Mouse (Mus musculus): Measurements from ENCODE around the gene Arhgap9. TPM values are rescaled to one million over a fixed set of nuclear protein-coding genes. Genes with fewer than 3 reads are reported as not detected.
A peak's percentile ranks its signal among the peaks of the same experiment; 100 is the strongest.
"Not testable (repeated sequence)": the region's sequence is repeated elsewhere in the genome, so short reads cannot be mapped to it uniquely, and the experiment has no call there.

Arhgap9 gene
- polyA plus RNA-seq, 1 experiment from 2014 or later: 1.4 TPM

GRCm38 (mm10) chr10:127294895-127295510 lies 26.8 kb upstream of the Arhgap9 start:
- H3K27me3 ChIP-seq: no peaks in the 10 kb centered on the region
- no peak overlapping the region for H3K4me3 ChIP-seq (replicated peaks)
- H3K4me2 ChIP-seq (replicated peaks): no peak overlapping the region
- H3K36me3 ChIP-seq: peaks cover 64% of the 10 kb centered on the region
- H3K27ac ChIP-seq: no peak overlapping the region
- peaks cover 26% of the 10 kb centered on the region for H3K4me1 ChIP-seq (replicated peaks)
- 95% methylated on average over 10 of the region's 10 CpGs for WGBS
- no peaks in the 10 kb centered on the region for H3K9me3 ChIP-seq
- no peak overlapping the region for H3K9ac ChIP-seq (replicated peaks)
- ATAC-seq: no peak

GRCm38 (mm10) chr10:127295986-127296794 lies 25.6 kb upstream of the Arhgap9 start:
- Histone ChIP-seq H3K9me3 (no peaks in the 10 kb centered on the region), H3K4me2 (replicated peaks) (no peak overlapping the region), H3K4me3 (replicated peaks) (no peak overlapping the region), H3K27me3 (no peaks in the 10 kb centered on the region), H3K4me1 (replicated peaks) (peaks cover 23% of the 10 kb centered on the region), H3K9ac (replicated peaks) (no peak overlapping the region), H3K36me3 (peaks cover 76% of the 10 kb centered on the region), H3K27ac (no peak overlapping the region)
- 93% methylated on average over 24 of the region's 24 CpGs for WGBS
- ATAC-seq: no peak

- peaks cover 85% of the 10 kb centered on the region for H3K36me3 ChIP-seq
- no peak for ATAC-seq
- no peak overlapping the region for H3K4me3 ChIP-seq (replicated peaks)
- H3K4me2 ChIP-seq (replicated peaks): no peak overlapping the region
- no peak overlapping the region for H3K27ac ChIP-seq
- H3K9me3 ChIP-seq: no peaks in the 10 kb centered on the region
- no peak overlapping the region for H3K9ac ChIP-seq (replicated peaks)
- 93% methylated on average over 16 of the region's 16 CpGs for WGBS
- no peaks in the 10 kb centered on the region for H3K27me3 ChIP-seq
- peaks cover 12% of the 10 kb centered on the region for H3K4me1 ChIP-seq (replicated peaks)
Measured at GRCm38 (mm10) chr10:127297015-127297871, 24.5 kb upstream of the Arhgap9 start.

GRCm38 (mm10) chr10:127300361-127300760 lies 21.4 kb upstream of the Arhgap9 start:
- no peaks in the 10 kb centered on the region for H3K4me1 ChIP-seq (replicated peaks)
- no peaks in the 10 kb centered on the region for H3K27me3 ChIP-seq
- H3K4me3 ChIP-seq (replicated peaks): no peak overlapping the region
- ATAC-seq: no peak
- H3K9me3 ChIP-seq: no peaks in the 10 kb centered on the region
- no peak overlapping the region for H3K9ac ChIP-seq (replicated peaks)
- peaks cover 93% of the 10 kb centered on the region for H3K36me3 ChIP-seq
- H3K27ac ChIP-seq: no peak overlapping the region
- no peak overlapping the region for H3K4me2 ChIP-seq (replicated peaks)
- WGBS: 95% methylated on average over 6 of the region's 6 CpGs

GRCm38 (mm10) chr10:127303136-127303535 lies 18.6 kb upstream of the Arhgap9 start:
- WGBS: 92% methylated on average over 11 of the region's 11 CpGs
- H3K9ac ChIP-seq (replicated peaks): no peak overlapping the region
- no peaks in the 10 kb centered on the region for H3K4me1 ChIP-seq (replicated peaks)
- H3K4me2 ChIP-seq (replicated peaks): no peak overlapping the region
- ATAC-seq: no peak
- H3K4me3 ChIP-seq (replicated peaks): no peak overlapping the region
- no peaks in the 10 kb centered on the region for H3K27me3 ChIP-seq
- no peak overlapping the region for H3K27ac ChIP-seq
- H3K36me3 ChIP-seq: peaks cover 93% of the 10 kb centered on the region
- no peaks in the 10 kb centered on the region for H3K9me3 ChIP-seq

GRCm38 (mm10) chr10:127309167-127309566 lies 12.6 kb upstream of the Arhgap9 start:
- not testable (repeated sequence) for H3K9me3 ChIP-seq; H3K27me3 ChIP-seq; H3K4me2 ChIP-seq (replicated peaks); H3K4me1 ChIP-seq (replicated peaks); H3K9ac ChIP-seq (replicated peaks); H3K4me3 ChIP-seq (replicated peaks); ATAC-seq; H3K27ac ChIP-seq
- WGBS: 93% methylated on average over 3 of the region's 3 CpGs
- H3K36me3 ChIP-seq: peaks cover 54% of the 10 kb centered on the region

DNA sequence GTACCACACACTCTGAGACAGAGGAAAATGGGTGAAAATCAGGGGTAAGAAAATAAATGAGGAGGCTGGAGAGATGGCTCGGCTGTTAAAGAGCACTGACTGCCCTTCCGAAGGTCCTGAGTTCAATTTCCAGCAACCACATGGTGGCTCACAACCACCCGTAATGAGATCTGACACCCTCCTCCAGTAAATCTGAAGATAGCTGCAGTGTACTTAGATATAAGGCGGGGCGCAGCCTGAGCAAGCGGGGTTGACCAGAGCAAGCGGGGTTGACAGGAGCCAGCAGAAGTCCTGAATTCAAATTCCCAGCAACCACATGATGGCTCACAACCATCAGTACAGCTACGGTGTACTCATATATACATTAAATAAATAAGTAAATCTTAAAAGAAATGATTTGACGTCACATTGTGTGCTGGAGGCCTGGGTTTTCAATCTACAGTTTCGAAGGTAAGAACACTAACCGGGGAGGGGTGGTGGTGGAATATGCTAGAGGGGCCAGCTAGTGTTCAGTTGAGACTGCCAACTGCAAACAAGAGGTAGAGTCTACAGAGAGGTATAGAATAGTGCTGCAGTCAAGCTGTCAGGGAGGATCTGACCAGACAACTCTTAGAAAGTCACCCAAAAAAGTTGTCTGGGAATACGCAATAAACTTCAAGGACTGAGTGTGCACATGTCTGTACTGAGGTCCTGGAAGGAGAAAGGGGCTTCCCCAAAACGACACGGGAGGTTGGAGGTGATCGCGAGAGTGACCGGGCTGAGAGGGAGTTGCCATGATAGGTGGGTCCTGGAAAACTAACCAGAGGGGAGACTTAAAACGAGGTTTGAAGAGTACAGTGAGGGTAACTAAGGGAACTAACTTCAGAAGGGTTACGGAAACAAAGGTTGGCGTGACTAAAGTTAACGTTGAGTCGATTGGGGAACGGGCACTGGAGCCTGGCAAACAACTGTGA lies 11.0 kb upstream of the Arhgap9 start:
- WGBS: 41% methylated on average over 23 of the region's 23 CpGs
- Histone ChIP-seq H3K4me1 (replicated peaks) (peaks cover 9% of the 10 kb centered on the region), H3K9ac (replicated peaks) (peak overlapping the region; percentile 80), H3K4me2 (replicated peaks) (peak overlapping the region; percentile 70), H3K36me3 (peaks cover 38% of the 10 kb centered on the region), H3K9me3 (no peaks in the 10 kb centered on the region), H3K27ac (peak overlapping the region; percentile 78; the same call in 1 of the 2 replicates), H3K27me3 (no peaks in the 10 kb centered on the region), H3K4me3 (replicated peaks) (peak overlapping the region; percentile 78)
- no peak; the same call in 1 of the 2 replicates for ATAC-seq

- H3K36me3 ChIP-seq: peaks cover 29% of the 10 kb centered on the region
- H3K4me1 ChIP-seq (replicated peaks): peaks cover 9% of the 10 kb centered on the region
- peak within 1 kb of the TSS; percentile 78 for H3K27ac ChIP-seq
- no peaks in the 10 kb centered on the region for H3K9me3 ChIP-seq
- H3K4me2 ChIP-seq (replicated peaks): peak within 1 kb of the TSS; percentile 70
- H3K9ac ChIP-seq (replicated peaks): peak within 1 kb of the TSS; percentile 80
- WGBS: under 1% methylated on average over 65 of the region's 65 CpGs
- no peaks in the 10 kb centered on the region for H3K27me3 ChIP-seq
- ATAC-seq: peak; percentile 98
- H3K4me3 ChIP-seq (replicated peaks): peak within 1 kb of the TSS; percentile 78
Measured at GRCm38 (mm10) chr10:127311476-127312355, 10.0 kb upstream of the Arhgap9 start, which contains the start of gene Mars. Mars (minus strand) TSS chr10:127311786.

GRCm38 (mm10) chr10:127312356-127312676 lies 9.4 kb upstream of the Arhgap9 start:
- no peaks in the 10 kb centered on the region for H3K9me3 ChIP-seq
- H3K4me1 ChIP-seq (replicated peaks): peaks cover 9% of the 10 kb centered on the region

GRCm38 (mm10) chr10:127312858-127313257 lies 8.9 kb upstream of the Arhgap9 start:
- Histone ChIP-seq H3K4me2 (replicated peaks) (no peak overlapping the region), H3K4me1 (replicated peaks) (peaks cover 9% of the 10 kb centered on the region), H3K36me3 (peaks cover 17% of the 10 kb centered on the region), H3K9ac (replicated peaks) (no peak overlapping the region), H3K4me3 (replicated peaks) (no peak overlapping the region), H3K9me3 (no peaks in the 10 kb centered on the region), H3K27ac (no peak overlapping the region), H3K27me3 (0 out of 2 replicates have a peak, but pooled peaks cover 3% of the 10 kb centered on the region)
- ATAC-seq: no peak
- WGBS: 81% methylated on average over 4 of the region's 4 CpGs

More at GRCm38 (mm10) chr10:127312356-127312676, 9.4 kb upstream of the Arhgap9 start:
- Histone ChIP-seq H3K4me2 (replicated peaks) (peak overlapping the region; percentile 70), H3K27me3 (no peaks in the 10 kb centered on the region), H3K36me3 (peaks cover 23% of the 10 kb centered on the region), H3K9ac (replicated peaks) (peak overlapping the region; percentile 80), H3K4me3 (replicated peaks) (peak overlapping the region; percentile 78), H3K27ac (peak overlapping the region; percentile 69)
- WGBS: 2% methylated on average over 4 of the region's 4 CpGs
- peak; percentile 44; the same call in 1 of the 2 replicates for ATAC-seq
